Mouse (Mus musculus): ENCODE results near the gene Cluap1. TPM values are rescaled to one million over a fixed set of nuclear protein-coding genes. Genes with fewer than 3 reads are reported as not detected.

The Cluap1 gene
- total RNA-seq (2014; rRNA removed; ENCODE audit: low replicate concordance) = 5.6 and 18.4 TPM in 2 replicates
- 14.9 and 16.2 TPM in 2 replicates for polyA plus RNA-seq (2015; fragmentation: Nextera tagmentation; extraction: Ambion mirVana)

GRCm38 (mm10) chr16:3908537-3909111 is at the start of gene Cluap1, which contains the start of gene 1700037C18Rik:
Cluap1 (plus strand) TSS chr16:3908801.
1700037C18Rik (minus strand) TSS chr16:3908689.
- DNase-seq (ENCODE audit: low spot score) (peak; percentile 95), ATAC-seq (ENCODE audit: insufficient read depth, low read depth) (peak; percentile 98)
- TF ChIP-seq CTCF (IDR thresholded peaks at IDR 0.05; ENCODE audit: low read depth) (peak; percentile 67), EP300 (IDR thresholded peaks at IDR 0.05; ENCODE audit: low read depth) (no peak)
- under 1% methylated on average over 33 of the region's 33 CpGs for WGBS
- Histone ChIP-seq H3K4me1 (ENCODE audit: control insufficient read depth, insufficient read depth) (peaks cover 7% of the 10 kb centered on the region; the same call in 1 of the 2 replicates), H3K4me3 (ENCODE audit: low read depth, low read length) (peak within 1 kb of the TSS; percentile 65), H3K9ac (replicated peaks; ENCODE audit: low read depth, low read length) (peak within 1 kb of the TSS; percentile 71), H3K27ac (ENCODE audit: low read depth) (peak within 1 kb of the TSS; percentile 68), H3K27me3 (ENCODE audit: control insufficient read depth, insufficient read depth, low read length) (no peaks in the 10 kb centered on the region), H3K9me3 (replicated peaks; ENCODE audit: control insufficient read depth, low read length) (no peaks in the 10 kb centered on the region), H3K4me2 (ENCODE audit: low read depth, low read length) (peak within 1 kb of the TSS; percentile 90), H3K36me3 (replicated peaks; ENCODE audit: control insufficient read depth, insufficient read depth, low read length) (peaks cover 47% of the 10 kb centered on the region)

GRCm38 (mm10) chr16:3859254-3859653 is 49.3 kb upstream of the Cluap1 start:
- no peak for ATAC-seq (ENCODE audit: insufficient read depth, low read depth)
- Histone ChIP-seq H3K4me2 (ENCODE audit: low read depth, low read length) (no peak overlapping the region), H3K27me3 (ENCODE audit: control insufficient read depth, insufficient read depth, low read length) (no peaks in the 10 kb centered on the region), H3K36me3 (replicated peaks; ENCODE audit: control insufficient read depth, insufficient read depth, low read length) (peaks cover 12% of the 10 kb centered on the region), H3K9me3 (replicated peaks; ENCODE audit: control insufficient read depth, low read length) (no peaks in the 10 kb centered on the region), H3K4me1 (ENCODE audit: control insufficient read depth, insufficient read depth) (no peaks in the 10 kb centered on the region), H3K4me3 (ENCODE audit: low read depth, low read length) (no peak overlapping the region), H3K27ac (ENCODE audit: low read depth) (no peak overlapping the region), H3K9ac (replicated peaks; ENCODE audit: low read depth, low read length) (no peak overlapping the region)
- whole genome bisulfite sequencing = 87% methylated on average over 4 of the region's 4 CpGs
- no peak for DNase-seq (ENCODE audit: low spot score)
- TF ChIP-seq EP300 (IDR thresholded peaks at IDR 0.05; ENCODE audit: low read depth) = no peak
- no peak for TF ChIP-seq CTCF (IDR thresholded peaks at IDR 0.05; ENCODE audit: low read depth)

- ATAC-seq (ENCODE audit: insufficient read depth, low read depth) (no peak), DNase-seq (ENCODE audit: low spot score) (no peak)
- H3K36me3 ChIP-seq (replicated peaks; ENCODE audit: control insufficient read depth, insufficient read depth, low read length) = peaks cover 18% of the 10 kb centered on the region; the same call in 1 of the 2 replicates
- H3K27ac ChIP-seq (ENCODE audit: low read depth) = peak overlapping the region; percentile 16; the same call in 1 of the 2 replicates
- peak overlapping the region; percentile 52 for H3K4me3 ChIP-seq (ENCODE audit: low read depth, low read length)
- WGBS = 1% methylated on average over 16 of the region's 16 CpGs
- H3K4me2 ChIP-seq (ENCODE audit: low read depth, low read length) = peak overlapping the region; percentile 97
- H3K27me3 ChIP-seq (ENCODE audit: control insufficient read depth, insufficient read depth, low read length) = no peaks in the 10 kb centered on the region
- H3K4me1 ChIP-seq (ENCODE audit: control insufficient read depth, insufficient read depth) = peaks cover 11% of the 10 kb centered on the region
- H3K9ac ChIP-seq (replicated peaks; ENCODE audit: low read depth, low read length) = peak overlapping the region; percentile 46
- no peaks in the 10 kb centered on the region for H3K9me3 ChIP-seq (replicated peaks; ENCODE audit: control insufficient read depth, low read length)
- TF ChIP-seq EP300 (IDR thresholded peaks at IDR 0.05; ENCODE audit: low read depth) = no peak
- no peak for TF ChIP-seq CTCF (IDR thresholded peaks at IDR 0.05; ENCODE audit: low read depth)
Observed at GRCm38 (mm10) chr16:3871815-3872214, 36.8 kb upstream of the Cluap1 start.

- H3K4me3 ChIP-seq (ENCODE audit: low read depth, low read length) = peak within 1 kb of the TSS; percentile 52
- peaks cover 15% of the 10 kb centered on the region; the same call in 1 of the 2 replicates for H3K36me3 ChIP-seq (replicated peaks; ENCODE audit: control insufficient read depth, insufficient read depth, low read length)
- 3% methylated on average over 47 of the region's 47 CpGs for WGBS
- peak within 1 kb of the TSS; percentile 46 for H3K9ac ChIP-seq (replicated peaks; ENCODE audit: low read depth, low read length)
- peak within 1 kb of the TSS; percentile 66 for H3K27ac ChIP-seq (ENCODE audit: low read depth)
- no peak for TF ChIP-seq CTCF (IDR thresholded peaks at IDR 0.05; ENCODE audit: low read depth)
- no peak for TF ChIP-seq EP300 (IDR thresholded peaks at IDR 0.05; ENCODE audit: low read depth)
- H3K4me1 ChIP-seq (ENCODE audit: control insufficient read depth, insufficient read depth) = peaks cover 11% of the 10 kb centered on the region
- no peaks in the 10 kb centered on the region for H3K9me3 ChIP-seq (replicated peaks; ENCODE audit: control insufficient read depth, low read length)
- peak; percentile 92 for DNase-seq (ENCODE audit: low spot score)
- H3K27me3 ChIP-seq (ENCODE audit: control insufficient read depth, insufficient read depth, low read length) = no peaks in the 10 kb centered on the region
- peak within 1 kb of the TSS; percentile 97 for H3K4me2 ChIP-seq (ENCODE audit: low read depth, low read length)
- peak; percentile 99 for ATAC-seq (ENCODE audit: insufficient read depth, low read depth)
Observed at GRCm38 (mm10) chr16:3872216-3873047, 36.2 kb upstream of the Cluap1 start, which contains the start of gene Naa60. Naa60 (plus strand) TSS chr16:3872375.

GRCm38 (mm10) chr16:3876346-3876745 is 32.3 kb upstream of the Cluap1 start:
- Histone ChIP-seq H3K9me3 (replicated peaks; ENCODE audit: control insufficient read depth, low read length) (no peaks in the 10 kb centered on the region), H3K9ac (replicated peaks; ENCODE audit: low read depth, low read length) (no peak overlapping the region), H3K4me1 (ENCODE audit: control insufficient read depth, insufficient read depth) (peaks cover 11% of the 10 kb centered on the region), H3K27me3 (ENCODE audit: control insufficient read depth, insufficient read depth, low read length) (no peaks in the 10 kb centered on the region), H3K36me3 (replicated peaks; ENCODE audit: control insufficient read depth, insufficient read depth, low read length) (0 out of 2 replicates have a peak, but pooled peaks cover 6% of the 10 kb centered on the region), H3K4me3 (ENCODE audit: low read depth, low read length) (no peak overlapping the region), H3K4me2 (ENCODE audit: low read depth, low read length) (no peak overlapping the region), H3K27ac (ENCODE audit: low read depth) (no peak overlapping the region)
- TF ChIP-seq EP300 (IDR thresholded peaks at IDR 0.05; ENCODE audit: low read depth) (no peak), CTCF (IDR thresholded peaks at IDR 0.05; ENCODE audit: low read depth) (no peak)
- DNase-seq (ENCODE audit: low spot score) (no peak), ATAC-seq (ENCODE audit: insufficient read depth, low read depth) (no peak)
- 88% methylated on average over 4 of the region's 4 CpGs for WGBS
